Mouse (Mus musculus) gastrocnemius, adult 2 months (tissue): ENCODE measurements around the gene Snd1. TPM values are rescaled to one million over a fixed set of nuclear protein-coding genes. Genes with fewer than 3 reads are reported as not detected.
A peak's percentile ranks its signal among the peaks of the same experiment; 100 is the strongest.

Experiments used
- DNase-seq: peaks from one replicate; pipeline ENCODE4 v3.0.0; 2022
- H3K27ac ChIP-seq: fragments of 200-600 bp; 2 replicates; pipeline ENCODE4 v1.8.1; 2022; ENCODE audit warnings: mild to moderate bottlenecking
- H3K4me3 ChIP-seq: fragments of 200-600 bp; 2 replicates; pipeline ENCODE4 v1.8.1; 2022; ENCODE audit warnings: mild to moderate bottlenecking, moderate library complexity
- CTCF ChIP-seq: fragments of 200-600 bp; IDR thresholded peaks from 2 replicates; pipeline ENCODE4 v1.8.1; 2022; ENCODE audit warnings: antibody characterized with exemption, mild to moderate bottlenecking, moderate library complexity
- intact Hi-C: fragments of 180-260 bp; cut with DNase I; formaldehyde crosslinking; loops from one replicate; pipeline ENCODE4 v1.15.1; 2025
- total RNA-seq, 2 experiments: library from RNA; stranded (reverse); gene quantifications; 2 replicates each; pipeline ENCODE4 v1.2.3; 2021

Snd1 gene
- total RNA-seq, 2 experiments from 2014 or later = 40.4 to 41.0 TPM

DNA sequence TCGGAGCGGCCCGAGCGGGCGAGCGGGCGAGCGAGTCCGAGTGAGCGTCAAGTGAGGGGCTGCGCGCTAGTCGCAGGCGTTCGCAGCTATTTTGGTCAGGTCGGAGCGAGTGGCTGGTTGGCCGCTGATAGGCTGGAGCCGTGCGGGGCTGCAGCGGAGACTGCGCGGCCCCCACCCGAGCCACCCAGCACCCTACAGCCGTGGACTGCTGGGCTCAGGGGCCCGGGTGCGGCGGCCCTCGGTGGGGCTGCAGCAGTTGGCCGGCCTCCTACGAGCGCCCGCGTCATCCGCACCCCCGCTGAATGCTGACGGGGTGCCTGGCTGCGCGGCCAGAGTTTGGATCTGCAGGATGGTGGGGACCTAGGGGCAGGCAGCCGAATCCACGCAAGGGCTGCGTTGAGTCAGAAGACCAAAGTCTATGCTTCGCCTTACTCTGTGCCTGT, 358.5 kb downstream of the Snd1 start:
- no peak for TF ChIP-seq CTCF
- peak; percentile 57 for DNase-seq
- H3K27ac ChIP-seq = peak overlapping the region; percentile 24
- H3K4me3 ChIP-seq = peak overlapping the region; percentile 89
- intact Hi-C loops = no loop called here

DNA sequence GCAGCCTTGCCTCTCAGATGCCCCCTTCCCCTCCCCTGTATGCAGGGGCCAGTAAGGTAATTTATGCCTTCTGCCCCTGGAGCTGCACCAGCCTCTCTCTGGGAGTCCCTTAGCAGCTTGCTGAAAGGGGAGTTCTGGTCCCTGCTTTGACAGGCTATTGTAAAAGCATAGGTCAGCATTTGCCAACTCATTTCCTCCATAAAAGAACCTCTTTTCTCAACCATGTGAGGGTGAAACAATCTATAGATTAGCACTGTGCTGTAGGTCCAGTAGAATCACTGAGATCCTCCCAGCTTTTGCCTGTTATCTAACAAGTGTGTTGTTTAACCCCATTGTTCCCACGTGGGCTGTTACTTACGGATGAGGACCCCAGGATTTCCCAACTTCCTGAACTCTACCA, 359.1 kb downstream of the Snd1 start:
- no peak overlapping the region for H3K4me3 ChIP-seq
- intact Hi-C loops = no loop called here
- TF ChIP-seq CTCF = no peak
- DNase-seq = no peak
- no peak overlapping the region for H3K27ac ChIP-seq

DNA sequence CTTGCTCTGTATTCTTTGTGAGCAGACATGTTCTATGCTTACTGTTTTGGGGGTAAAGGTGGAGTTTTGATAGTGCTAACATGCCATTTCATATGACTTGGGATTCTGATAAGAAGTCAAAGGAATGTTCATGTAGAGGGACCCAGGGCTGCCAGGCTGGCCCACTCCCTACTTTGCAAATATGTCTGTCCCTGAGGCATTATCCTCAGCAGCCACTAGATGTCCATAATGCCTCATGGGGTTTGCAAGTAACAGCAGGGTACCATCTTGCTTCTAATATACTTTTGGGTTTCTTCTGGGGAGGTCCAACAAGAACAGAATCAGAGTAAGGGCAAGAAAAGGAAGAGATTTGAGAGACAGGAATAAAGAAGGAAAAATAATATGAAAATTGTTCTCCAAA, 361.7 kb downstream of the Snd1 start:
- no peak overlapping the region for H3K27ac ChIP-seq
- intact Hi-C loops = no loop called here
- TF ChIP-seq CTCF = peak; percentile 17; the same call in 1 of the 2 replicates
- DNase-seq = no peak
- H3K4me3 ChIP-seq = no peak overlapping the region

DNA sequence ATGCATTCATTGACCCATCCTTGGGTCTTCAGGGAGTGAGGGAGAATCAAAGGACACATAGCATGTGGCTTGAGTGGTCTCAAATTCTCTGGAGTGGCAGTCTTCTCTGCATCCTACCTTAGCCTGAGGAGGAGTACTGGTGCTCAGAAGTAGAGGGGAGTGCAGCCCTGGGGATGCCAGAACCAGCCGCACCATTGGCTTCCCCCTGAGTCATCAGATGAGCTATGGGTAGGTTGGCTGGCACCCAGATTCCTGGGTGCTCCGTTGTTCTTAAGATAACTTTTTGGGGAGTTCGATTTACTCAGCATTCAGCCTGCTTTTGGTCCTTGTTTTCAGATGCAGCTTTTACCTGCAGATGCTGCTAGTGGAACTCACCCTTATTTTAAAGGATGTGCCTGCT, 366.6 kb downstream of the Snd1 start:
- no peak for DNase-seq
- no peak overlapping the region for H3K4me3 ChIP-seq
- intact Hi-C loops = no loop called here
- no peak for TF ChIP-seq CTCF
- H3K27ac ChIP-seq = no peak overlapping the region

DNA sequence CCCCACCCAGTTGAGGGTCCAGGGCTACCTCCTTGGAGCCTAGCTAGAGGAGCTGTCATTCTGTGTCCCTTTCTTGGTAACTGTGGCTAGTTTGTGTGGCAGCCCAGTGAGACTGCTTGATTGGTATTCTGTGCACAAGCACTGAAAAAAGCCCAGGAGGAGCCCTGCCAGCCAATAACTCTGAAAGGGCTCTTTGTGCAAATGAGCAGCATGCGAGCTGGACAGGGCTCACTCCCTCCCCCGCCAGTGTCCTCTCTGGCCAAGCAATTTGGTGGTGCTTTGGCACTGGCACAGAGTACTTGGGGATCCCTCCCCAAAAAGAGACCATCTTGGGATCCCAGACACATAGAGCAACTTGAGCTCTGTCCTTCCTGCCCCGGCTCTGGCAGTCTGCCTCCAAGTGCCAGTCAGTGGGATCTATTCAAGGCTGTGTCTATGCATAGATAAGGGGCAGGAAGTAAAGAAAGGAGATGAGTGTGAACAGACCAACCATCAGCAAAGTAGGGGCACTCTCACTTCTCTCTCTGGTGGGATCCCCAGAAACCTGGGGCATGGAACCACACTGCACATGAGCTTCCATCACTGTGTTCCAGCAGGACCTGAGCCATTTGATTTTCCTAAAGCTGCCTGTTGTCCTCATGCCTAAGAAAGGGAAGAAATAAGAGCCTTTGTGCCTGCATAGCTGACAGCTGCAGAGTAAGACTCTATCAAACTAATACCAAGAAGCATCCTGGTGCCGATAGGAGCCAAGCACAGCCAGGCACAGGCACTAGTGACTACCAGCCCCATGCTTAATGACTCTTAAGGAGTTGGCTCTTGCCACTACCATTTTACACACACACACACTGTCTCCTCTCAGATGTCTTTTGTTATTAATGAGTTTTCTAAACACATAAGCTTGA, 367.7 kb downstream of the Snd1 start:
- no peak overlapping the region for H3K4me3 ChIP-seq
- DNase-seq = peak; percentile 41
- H3K27ac ChIP-seq = 0 out of 2 replicates have a peak overlapping the region, but pooled peaks have one; percentile 20
- TF ChIP-seq CTCF = no peak
- intact Hi-C loops = no loop called here

DNA sequence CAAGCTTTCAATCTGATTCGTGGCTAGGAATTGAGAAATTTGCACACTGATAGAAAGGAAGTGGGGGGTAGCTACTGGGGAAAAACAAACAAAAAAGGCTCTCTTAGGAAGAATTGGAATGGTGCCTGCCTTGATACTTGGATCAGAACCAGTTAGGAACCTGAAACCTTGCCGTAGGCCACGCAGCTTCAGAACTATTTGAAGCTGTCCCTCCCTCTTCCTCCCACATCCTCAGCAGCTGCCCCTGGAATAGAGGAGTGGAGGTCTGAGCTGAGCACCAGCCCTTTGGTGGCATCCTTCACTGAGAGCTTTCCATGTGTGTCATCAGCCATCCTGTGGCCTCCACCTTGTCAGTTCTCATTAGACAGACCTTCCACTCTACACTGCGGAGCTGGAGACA, 370.7 kb downstream of the Snd1 start:
- no peak overlapping the region for H3K27ac ChIP-seq
- intact Hi-C loops = no loop called here
- DNase-seq = no peak
- TF ChIP-seq CTCF = no peak
- no peak overlapping the region for H3K4me3 ChIP-seq

DNA sequence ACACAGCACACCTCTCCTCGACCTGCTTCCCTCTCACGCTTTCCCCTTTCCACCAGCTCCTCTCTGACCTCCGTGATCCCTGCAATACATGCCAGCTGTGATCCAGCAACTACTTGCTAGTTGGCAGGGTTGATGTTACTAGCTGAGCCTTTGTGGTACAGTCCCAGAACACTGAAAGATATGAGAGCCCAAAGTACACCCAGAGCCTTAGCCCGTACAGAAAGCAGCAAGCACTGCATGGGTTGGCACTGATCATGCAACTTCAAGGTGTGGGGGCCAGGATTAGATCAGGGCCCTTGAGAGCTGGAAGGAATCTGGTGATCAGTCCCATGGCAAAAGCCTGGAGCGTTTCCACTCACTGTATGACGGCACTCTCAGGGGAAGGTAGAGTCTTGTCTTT, 372.7 kb downstream of the Snd1 start:
- no peak for TF ChIP-seq CTCF
- Histone ChIP-seq H3K27ac (0 out of 2 replicates have a peak overlapping the region, but pooled peaks have one; percentile 25), H3K4me3 (no peak overlapping the region)
- no peak for DNase-seq
- intact Hi-C loops = no loop called here

DNA sequence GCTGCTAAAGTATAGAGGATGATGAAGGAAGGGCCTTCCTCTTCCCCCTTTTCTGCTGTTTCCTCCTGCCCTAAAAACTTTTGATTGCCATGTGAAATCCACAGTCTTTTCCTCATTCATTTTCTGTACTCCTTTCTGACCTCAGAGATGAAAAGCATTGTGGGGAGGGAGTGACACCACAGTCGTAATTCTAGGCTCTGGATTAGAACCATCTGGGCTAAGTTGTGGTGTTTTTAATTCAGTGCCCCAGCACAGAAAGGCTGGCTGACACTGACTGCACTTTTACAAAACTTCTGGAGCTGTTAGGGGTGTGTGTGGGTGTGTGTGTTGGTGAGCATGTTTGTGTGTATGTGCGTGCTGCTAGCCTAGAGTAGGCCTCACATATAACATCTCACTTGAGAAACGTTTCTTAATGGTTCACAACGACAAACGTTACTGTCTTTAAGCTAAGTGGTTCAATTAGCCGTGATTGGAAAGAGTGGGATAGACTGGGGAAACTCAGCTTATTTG, 373.4 kb downstream of the Snd1 start:
- intact Hi-C loops = no loop called here

DNA sequence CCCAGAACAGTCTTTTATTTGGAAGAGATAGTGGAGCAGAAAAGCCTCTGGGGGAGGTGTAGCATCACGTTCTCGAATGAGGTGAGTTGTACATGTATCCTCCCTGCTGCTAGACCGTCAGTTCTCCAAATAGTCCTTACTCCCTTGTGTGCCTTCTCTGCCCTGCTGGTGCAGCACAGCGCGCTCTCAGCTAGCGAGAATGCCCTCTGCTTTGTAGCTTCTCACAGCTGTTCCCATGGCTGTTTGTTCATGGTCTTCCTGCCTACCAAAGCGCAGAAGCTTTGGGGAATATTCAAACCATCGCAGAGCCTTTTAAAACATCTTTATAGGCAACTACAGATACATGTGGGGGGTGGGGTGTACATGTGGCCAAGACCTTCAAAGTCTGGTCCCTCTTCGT, 374.0 kb downstream of the Snd1 start:
- intact Hi-C loops = no loop called here
- DNase-seq = no peak
- no peak overlapping the region for H3K27ac ChIP-seq
- no peak for TF ChIP-seq CTCF
- H3K4me3 ChIP-seq = no peak overlapping the region

More for the DNA sequence above, 373.4 kb downstream of the Snd1 start:
- no peak for DNase-seq
- TF ChIP-seq CTCF = no peak
- Histone ChIP-seq H3K4me3 (no peak overlapping the region), H3K27ac (0 out of 2 replicates have a peak overlapping the region, but pooled peaks have one; percentile 25)

DNA sequence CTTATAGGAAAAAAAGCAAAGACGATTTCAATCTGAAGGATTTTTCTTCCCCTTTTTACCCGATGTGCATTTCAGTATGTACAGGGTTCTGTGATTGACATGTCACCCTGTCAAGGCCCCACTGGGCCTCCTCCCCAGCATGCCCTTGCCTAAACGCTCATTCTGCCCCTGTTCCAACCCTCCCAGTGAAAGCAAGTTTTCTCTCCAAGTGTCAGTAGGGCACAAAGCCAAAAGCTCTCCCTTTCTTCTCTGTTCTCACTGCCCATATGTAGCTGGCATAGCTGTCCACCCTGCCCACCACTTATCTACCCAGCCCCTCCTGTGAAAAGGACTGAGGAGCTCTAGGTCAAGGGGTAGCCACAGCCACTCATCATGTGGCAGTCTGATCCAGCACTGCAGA, 374.4 kb downstream of the Snd1 start:
- Histone ChIP-seq H3K27ac (no peak overlapping the region), H3K4me3 (no peak overlapping the region)
- no peak for TF ChIP-seq CTCF
- no peak for DNase-seq
- intact Hi-C loops = no loop called here

DNA sequence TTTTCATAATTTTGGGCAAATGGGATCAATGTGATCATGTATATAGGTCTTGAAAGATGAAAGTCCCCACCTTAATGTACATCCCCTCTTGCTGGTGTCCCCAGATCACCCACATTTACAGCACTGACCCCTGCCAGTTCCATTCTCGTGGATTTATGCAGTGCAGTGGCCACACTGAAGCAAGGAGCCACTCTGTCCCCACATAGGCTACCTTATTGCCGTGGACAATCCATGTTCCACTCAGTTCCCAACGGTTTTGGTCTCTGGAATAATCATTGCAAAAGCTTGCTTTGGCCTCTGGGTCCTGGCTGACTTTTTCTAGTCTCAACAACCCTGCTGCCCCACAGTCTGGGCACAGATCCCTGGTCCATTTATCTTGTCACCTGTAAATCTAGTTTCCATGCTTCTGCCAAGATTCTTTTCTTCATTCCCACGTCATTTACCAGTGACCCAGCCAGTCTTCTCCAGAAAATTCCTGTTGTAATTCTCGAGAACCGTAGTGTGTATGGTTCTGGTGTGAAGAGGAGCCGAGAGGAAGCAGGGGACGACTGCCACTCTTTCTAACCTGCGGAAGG, 375.5 kb downstream of the Snd1 start:
- H3K27ac ChIP-seq = no peak overlapping the region
- no peak for DNase-seq
- no peak overlapping the region for H3K4me3 ChIP-seq
- TF ChIP-seq CTCF = no peak
- intact Hi-C loops = no loop called here

DNA sequence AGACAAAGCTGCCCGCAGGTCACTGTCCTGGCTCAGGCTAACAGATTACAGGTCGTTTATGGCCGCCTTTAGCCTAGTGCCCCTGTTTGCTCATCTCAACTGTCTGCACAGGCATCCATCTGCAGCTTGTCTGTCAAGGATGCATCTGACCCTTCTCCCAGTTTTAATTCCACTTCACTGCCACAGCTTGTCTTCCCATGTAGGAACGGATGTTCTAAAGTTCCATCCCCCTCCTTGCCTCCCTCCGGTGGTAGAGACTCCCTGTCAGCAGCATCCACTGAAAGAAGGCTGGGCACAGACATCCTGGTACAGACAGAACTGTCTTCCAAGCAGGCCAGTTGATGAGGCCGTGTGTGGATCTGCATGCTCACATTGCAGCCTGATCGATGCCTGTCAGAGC, 377.4 kb downstream of the Snd1 start:
- H3K27ac ChIP-seq = no peak overlapping the region
- no peak for TF ChIP-seq CTCF
- intact Hi-C loops = no loop called here
- H3K4me3 ChIP-seq = no peak overlapping the region
- no peak for DNase-seq

DNA sequence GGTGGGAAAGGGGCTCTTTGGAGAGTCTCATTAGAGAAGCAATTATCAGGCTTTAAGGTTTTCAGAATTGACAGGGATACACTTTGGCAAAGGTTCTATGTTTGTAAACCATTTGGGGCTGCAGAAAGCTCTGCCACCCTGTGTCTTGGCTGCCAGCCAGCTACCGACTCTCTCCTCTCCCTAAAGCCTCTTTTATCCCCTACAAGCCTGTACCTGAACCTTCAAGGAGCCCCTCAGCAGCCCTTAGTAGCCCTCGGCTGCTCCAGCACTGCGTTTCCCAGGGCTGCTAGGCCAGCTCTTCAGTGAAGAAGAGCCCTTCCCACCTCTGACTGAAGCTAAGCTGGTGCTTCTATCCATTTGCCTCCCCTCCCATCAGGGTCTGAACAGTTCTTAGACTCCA, 378.2 kb downstream of the Snd1 start:
- no peak for TF ChIP-seq CTCF
- H3K27ac ChIP-seq = no peak overlapping the region
- no peak for DNase-seq
- H3K4me3 ChIP-seq = no peak overlapping the region
- intact Hi-C loops = no loop called here
